ENCODE assay signal across 8 mouse cellular contexts in the genomic region with DNA sequence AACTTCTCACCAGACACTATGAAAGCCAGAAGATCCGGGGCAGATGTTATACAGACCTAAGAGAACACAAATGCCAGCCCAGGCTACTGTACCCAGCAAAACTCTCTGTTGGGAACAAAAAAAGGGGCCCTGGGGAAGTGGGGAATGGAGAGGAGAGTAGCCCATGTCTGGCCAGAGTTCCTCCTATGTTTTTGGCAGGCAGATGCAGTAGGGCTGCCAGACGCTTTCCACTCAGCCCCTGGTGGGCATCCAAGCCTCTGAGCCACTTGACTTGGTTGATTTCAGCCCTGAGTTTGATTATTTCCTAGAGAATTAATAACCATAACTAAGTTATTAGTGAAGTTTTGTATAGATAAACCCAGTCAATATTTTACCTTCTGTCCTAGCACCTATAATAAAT. TPM values are rescaled to one million over a fixed set of nuclear protein-coding genes. Genes with fewer than 3 reads are reported as not detected.
DNase-seq lines count a peak whose midpoint lies in the region; ATAC-seq and TF ChIP-seq lines count a peak whose summit lies in the region.
"Not testable (repeated sequence)": the region's sequence is repeated elsewhere in the genome, so short reads cannot be mapped to it uniquely, and the experiment has no call there.
"Had no signal": no experiment of that assay in that cellular context is flagged by ENCODE, and none has a peak within 500 bp of the region (broad histone marks: within the 10 kb centered on the region; RNA-seq: fewer than 3 reads in every experiment).

No protein-coding gene starts in this region.

- H3K9ac ChIP-seq in midbrain, postnatal 0 days (replicated peaks; ENCODE audit: low read length, poor library complexity, severe bottlenecking): not testable (repeated sequence)

- not testable (repeated sequence) for H3K4me2 ChIP-seq in midbrain, postnatal 0 days (ENCODE audit: low read depth, low read length, poor library complexity, severe bottlenecking)

- ATAC-seq in midbrain, postnatal 0 days (ENCODE audit: low FRiP score): not testable (repeated sequence)

- H3K27me3 ChIP-seq in midbrain, postnatal 0 days (ENCODE audit: insufficient read depth, low read length): not testable (repeated sequence)

- TF ChIP-seq CTCF in midbrain, postnatal 0 days (IDR thresholded peaks at IDR 0.05): not testable (repeated sequence)

- 92% methylated on average over 2 of the region's 2 CpGs for WGBS in midbrain, postnatal 0 days

- H3K9me3 ChIP-seq in midbrain, postnatal 0 days (ENCODE audit: low read length): not testable (repeated sequence)

- not testable (repeated sequence) for H3K4me3 ChIP-seq in midbrain, postnatal 0 days (ENCODE audit: low read depth, low read length)

- peak; percentile 59 to 72 for DNase-seq in cerebellum, postnatal 10 days
- DNase-seq in heart, adult 11 months: peak; percentile 79
- peak; percentile 5 for DNase-seq in heart, postnatal 4 days
- peak; percentile 3 for DNase-seq in kidney, adult 9 months
- DNase-seq in midbrain, postnatal 0 days (ENCODE audit: low spot score): peak; percentile 19

- not testable (repeated sequence) for H3K36me3 ChIP-seq in midbrain, postnatal 0 days (ENCODE audit: insufficient read depth, low read length)

- not testable (repeated sequence) for H3K4me1 ChIP-seq in midbrain, postnatal 0 days (ENCODE audit: insufficient read depth, low read length)

- H3K27ac ChIP-seq in midbrain, postnatal 0 days (ENCODE audit: low read depth, low read length): not testable (repeated sequence)

RNA-seq across cellular contexts. Expression of a gene that starts 29.8 kb away (rescaled TPM):
- not detected for total RNA-seq in heart, postnatal 4 days (2021)
- 68.1 and 73.2 TPM in 2 replicates for total RNA-seq in midbrain, postnatal 0 days (2014; rRNA removed)
- 62.9 and 64.4 TPM in 2 replicates for polyA plus RNA-seq in midbrain, postnatal 0 days (2015; fragmentation: Nextera tagmentation; extraction: Ambion mirVana)
- total RNA-seq: CH12.LX had no signal
- polyA plus RNA-seq: activated CD4-positive, CD25-positive, alpha-beta regulatory T cell, adult 4 months; G1E had no signal

Comparison
In these comparisons a context has a peak if more than half of its experiments do, and no peak if none do; other contexts are left out.
1. DNase-seq: peak in every context shown above with its lines; median percentile 79 in heart, adult 11 months; 66 in cerebellum, postnatal 10 days; 19 in midbrain, postnatal 0 days; 5 in heart, postnatal 4 days; 3 in kidney, adult 9 months.
2. RNA of a gene that starts 29.8 kb away (total RNA-seq): 68.1 to 73.2 TPM in midbrain, postnatal 0 days; not detected in heart, postnatal 4 days; every median in the first group is over 10 times any median in the second.